9 mouse cellular contexts compared by ENCODE assay signal in genomic region chr4:86545615-86546014, GRCm38 (mm10). TPM values are rescaled to one million over a fixed set of nuclear protein-coding genes. Genes with fewer than 3 reads are reported as not detected.
DNase-seq lines count a peak whose midpoint lies in the region; ATAC-seq lines count a peak whose summit lies in the region.
"Had no signal": no experiment of that assay in that cellular context is flagged by ENCODE, and none has a peak within 500 bp of the region (broad histone marks: within the 10 kb centered on the region; RNA-seq: fewer than 3 reads in every experiment).

No protein-coding gene starts in this region.

- H3K27me3 ChIP-seq in heart, embryonic 11.5 days (ENCODE audit: control insufficient read depth, insufficient read depth, low read length), result no peaks in the 10 kb centered on the region
- H3K27me3 ChIP-seq in midbrain, embryonic 13.5 days, result no peaks in the 10 kb centered on the region
- no peaks in the 10 kb centered on the region for H3K27me3 ChIP-seq in midbrain, embryonic 10.5 days (ENCODE audit: low read depth, poor library complexity, severe bottlenecking)
- no peaks in the 10 kb centered on the region for H3K27me3 ChIP-seq in embryonic facial prominence, embryonic 14.5 days (replicated peaks; ENCODE audit: control insufficient read depth, insufficient read depth, low read length)

- H3K4me2 ChIP-seq in heart, embryonic 11.5 days, result no peak overlapping the region
- H3K4me2 ChIP-seq in midbrain, embryonic 13.5 days (replicated peaks), result no peak overlapping the region
- no peak overlapping the region for H3K4me2 ChIP-seq in embryonic facial prominence, embryonic 14.5 days (ENCODE audit: low read depth, low read length)

- no peak overlapping the region for H3K4me3 ChIP-seq in heart, embryonic 11.5 days (ENCODE audit: low read depth, low read length)
- H3K4me3 ChIP-seq in midbrain, embryonic 13.5 days (replicated peaks), result no peak overlapping the region
- no peak overlapping the region for H3K4me3 ChIP-seq in midbrain, embryonic 10.5 days
- H3K4me3 ChIP-seq in embryonic facial prominence, embryonic 14.5 days (ENCODE audit: low read depth, low read length), result no peak overlapping the region

- no peaks in the 10 kb centered on the region for H3K36me3 ChIP-seq in heart, embryonic 11.5 days (ENCODE audit: control insufficient read depth, insufficient read depth, low read length)
- H3K36me3 ChIP-seq in midbrain, embryonic 13.5 days, result no peaks in the 10 kb centered on the region
- no peaks in the 10 kb centered on the region for H3K36me3 ChIP-seq in midbrain, embryonic 10.5 days
- H3K36me3 ChIP-seq in embryonic facial prominence, embryonic 14.5 days (ENCODE audit: control insufficient read depth, insufficient read depth, low read length), result no peaks in the 10 kb centered on the region

- 45% methylated on average over 5 of the region's 5 CpGs for WGBS in heart, embryonic 11.5 days (ENCODE audit: insufficient replicate concordance)
- WGBS in midbrain, embryonic 13.5 days, result 65% methylated on average over 5 of the region's 5 CpGs
- 58% methylated on average over 5 of the region's 5 CpGs for WGBS in midbrain, embryonic 10.5 days
- 48% methylated on average over 5 of the region's 5 CpGs for WGBS in embryonic facial prominence, embryonic 14.5 days

- H3K4me1 ChIP-seq in heart, embryonic 11.5 days (ENCODE audit: control insufficient read depth, insufficient read depth, low read length), result no peaks in the 10 kb centered on the region
- H3K4me1 ChIP-seq in midbrain, embryonic 13.5 days (replicated peaks), result no peaks in the 10 kb centered on the region
- no peaks in the 10 kb centered on the region for H3K4me1 ChIP-seq in midbrain, embryonic 10.5 days
- 0 out of 2 replicates have a peak, but pooled peaks cover 5% of the 10 kb centered on the region for H3K4me1 ChIP-seq in embryonic facial prominence, embryonic 14.5 days (ENCODE audit: control insufficient read depth, insufficient read depth, low read length)

- ATAC-seq in heart, embryonic 11.5 days (replicated peaks; ENCODE audit: insufficient number of reproducible peaks, low FRiP score, low TSS enrichment), result no peak
- ATAC-seq in midbrain, embryonic 13.5 days, result 0 out of 2 replicates have a peak, but pooled peaks have one; percentile 34
- no peak for ATAC-seq in embryonic facial prominence, embryonic 14.5 days (ENCODE audit: low read depth)
- ATAC-seq in megakaryocyte-erythroid progenitor cell, adult 5-6 weeks (replicated peaks; ENCODE audit: low FRiP score, low TSS enrichment, poor library complexity, severe bottlenecking), result no peak

- H3K27ac ChIP-seq in heart, embryonic 11.5 days (ENCODE audit: low read depth, low read length), result no peak overlapping the region
- no peak overlapping the region for H3K27ac ChIP-seq in midbrain, embryonic 13.5 days
- no peak overlapping the region for H3K27ac ChIP-seq in midbrain, embryonic 10.5 days (replicated peaks)
- no peak overlapping the region for H3K27ac ChIP-seq in embryonic facial prominence, embryonic 14.5 days (replicated peaks; ENCODE audit: low read depth, low read length)

- no peaks in the 10 kb centered on the region for H3K9me3 ChIP-seq in heart, embryonic 11.5 days (replicated peaks; ENCODE audit: control insufficient read depth, low read length)
- H3K9me3 ChIP-seq in midbrain, embryonic 13.5 days, result no peaks in the 10 kb centered on the region
- no peaks in the 10 kb centered on the region for H3K9me3 ChIP-seq in midbrain, embryonic 10.5 days (replicated peaks)
- H3K9me3 ChIP-seq in embryonic facial prominence, embryonic 14.5 days (ENCODE audit: control insufficient read depth, low read length), result no peaks in the 10 kb centered on the region

- H3K9ac ChIP-seq in heart, embryonic 11.5 days (ENCODE audit: low read depth, low read length), result no peak overlapping the region
- no peak overlapping the region for H3K9ac ChIP-seq in midbrain, embryonic 13.5 days (replicated peaks)
- no peak overlapping the region for H3K9ac ChIP-seq in embryonic facial prominence, embryonic 14.5 days (ENCODE audit: low read depth, low read length)

- peak; percentile 10 to 21 for DNase-seq in heart, postnatal 10 days
- no peak for DNase-seq in midbrain, embryonic 10.5 days (ENCODE audit: low spot score)
- DNase-seq in embryonic facial prominence, embryonic 14.5 days (ENCODE audit: low spot score), result peak; percentile 75
- no peak for DNase-seq in adrenal gland, postnatal 4 days (ENCODE audit: low spot score in 2 of 2)
- DNase-seq in urinary bladder, postnatal 25 days (ENCODE audit: low spot score), result no peak
- DNase-seq: kidney, adult 11 months had no signal

- intact Hi-C loops in heart, postnatal 10 days (cut with DNase I), result loop anchor here (2.0 to 5.0 kb wide), 2 partner anchors 613 to 715 kb away; no protein-coding TSS in a partner anchor

RNA-seq across cellular contexts. Expression of gene Saxo1, which starts 12.5 kb away (rescaled TPM):
- not detected for total RNA-seq in heart, postnatal 10 days (2021)
- not detected in 2 replicates for polyA plus RNA-seq in heart, embryonic 11.5 days (2014; fragmentation: Nextera tagmentation; extraction: Ambion mirVana)
- not detected in 2 replicates for polyA plus RNA-seq in midbrain, embryonic 13.5 days (2015; fragmentation: Nextera tagmentation; extraction: Ambion mirVana)
- polyA plus RNA-seq in midbrain, embryonic 10.5 days (2016; fragmentation: Nextera tagmentation; extraction: Ambion mirVana), result not detected in 2 replicates
- polyA plus RNA-seq in embryonic facial prominence, embryonic 14.5 days (2014; fragmentation: Nextera tagmentation; extraction: Ambion mirVana), result 0.10 and 0.28 TPM in 2 replicates
- total RNA-seq in adrenal gland, postnatal 4 days (2021), result not detected
- not detected in 2 replicates for total RNA-seq in megakaryocyte-erythroid progenitor cell, adult 5-6 weeks (2014; fragmentation: Nextera tagmentation)
- not detected in 2 replicates for total RNA-seq in megakaryocyte-erythroid progenitor cell, adult 5-6 weeks (2017)

RNA-seq across cellular contexts. Expression of gene Rraga, which starts 29.9 kb away (rescaled TPM):
- total RNA-seq in heart, postnatal 10 days (2021), result 10 to 100 TPM; 69.6 to 75.1 TPM
- polyA plus RNA-seq in heart, embryonic 11.5 days (2014; fragmentation: Nextera tagmentation; extraction: Ambion mirVana), result 64.2 and 86.9 TPM in 2 replicates
- 104 and 116 TPM in 2 replicates for polyA plus RNA-seq in midbrain, embryonic 13.5 days (2015; fragmentation: Nextera tagmentation; extraction: Ambion mirVana)
- 62.5 and 81.1 TPM in 2 replicates for polyA plus RNA-seq in midbrain, embryonic 10.5 days (2016; fragmentation: Nextera tagmentation; extraction: Ambion mirVana)
- polyA plus RNA-seq in embryonic facial prominence, embryonic 14.5 days (2014; fragmentation: Nextera tagmentation; extraction: Ambion mirVana), result 94.8 and 95.3 TPM in 2 replicates
- total RNA-seq in adrenal gland, postnatal 4 days (2021), result 10 to 100 TPM; 97.7 to 98.9 TPM
- 26.8 and 36.0 TPM in 2 replicates for total RNA-seq in megakaryocyte-erythroid progenitor cell, adult 5-6 weeks (2014; fragmentation: Nextera tagmentation)
- total RNA-seq in megakaryocyte-erythroid progenitor cell, adult 5-6 weeks (2017), result 6.0 and 11.4 TPM in 2 replicates

Comparison
In these comparisons a context has a peak if more than half of its experiments do, and no peak if none do; other contexts are left out.
1. DNase-seq: peak in heart, postnatal 10 days (2 of 2) and embryonic facial prominence, embryonic 14.5 days (single experiment); none in midbrain, embryonic 10.5 days (single experiment), adrenal gland, postnatal 4 days (0 of 2) and urinary bladder, postnatal 25 days (single experiment).